Mouse (Mus musculus) cerebellum, adult 9-11 months (tissue): ENCODE results near the gene Lacc1.
A peak's percentile ranks its signal among the peaks of the same experiment; 100 is the strongest.
"Not testable (repeated sequence)": the region's sequence is repeated elsewhere in the genome, so short reads cannot be mapped to it uniquely, and the experiment has no call there.

Source experiments
- DNase-seq: peaks from one replicate; pipeline ENCODE4 v3.0.0; 2022

The Lacc1 gene

DNA sequence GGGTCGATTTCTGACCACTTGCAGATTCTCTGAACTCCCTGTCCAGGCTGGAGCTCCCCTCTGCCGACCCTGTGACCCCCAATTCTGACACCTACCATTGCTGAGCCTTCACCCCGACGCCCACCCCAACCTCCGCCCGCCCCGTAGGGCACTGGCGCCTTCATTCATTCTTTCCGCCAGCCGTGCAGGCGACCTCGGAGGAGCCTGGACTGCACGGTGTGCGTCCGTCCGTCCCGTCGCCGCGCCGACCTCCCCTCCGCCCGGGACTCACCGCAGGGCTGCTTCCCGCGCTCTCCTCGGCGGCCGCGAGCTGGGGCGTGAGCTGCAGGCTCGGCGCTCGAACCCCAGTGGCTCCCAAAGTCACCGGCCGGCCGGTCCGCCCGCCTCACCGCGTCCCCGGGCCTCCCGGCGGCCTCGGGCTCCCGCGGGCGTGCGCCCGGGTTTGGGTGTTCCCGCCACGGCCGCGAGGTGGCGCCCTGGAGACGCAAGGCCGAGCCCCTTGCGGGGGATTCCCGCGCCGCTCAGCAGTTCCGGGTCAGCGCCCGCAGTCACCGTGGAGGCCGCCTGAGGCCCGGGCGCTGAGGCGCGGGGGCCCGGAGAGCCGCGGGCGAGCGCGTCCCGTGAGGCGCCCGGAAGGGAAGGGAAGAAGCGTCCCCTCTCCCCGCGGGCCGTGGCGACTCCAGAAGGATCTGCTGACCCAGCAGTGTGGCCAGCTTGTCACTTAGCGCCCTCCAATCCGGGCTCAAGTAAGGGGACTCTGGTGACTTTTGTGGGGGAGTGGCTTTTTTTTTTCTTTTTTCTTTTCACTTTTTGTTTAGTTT is at the start of gene Lacc1, which contains the start of gene Ccdc122:
Gene Lacc1 (minus strand): TSS at position 679 of the 821 bp plus-strand sequence.
Gene Ccdc122 (plus strand): TSS at position 547 of the 821 bp plus-strand sequence.
- peak; percentile 19 for DNase-seq

DNA sequence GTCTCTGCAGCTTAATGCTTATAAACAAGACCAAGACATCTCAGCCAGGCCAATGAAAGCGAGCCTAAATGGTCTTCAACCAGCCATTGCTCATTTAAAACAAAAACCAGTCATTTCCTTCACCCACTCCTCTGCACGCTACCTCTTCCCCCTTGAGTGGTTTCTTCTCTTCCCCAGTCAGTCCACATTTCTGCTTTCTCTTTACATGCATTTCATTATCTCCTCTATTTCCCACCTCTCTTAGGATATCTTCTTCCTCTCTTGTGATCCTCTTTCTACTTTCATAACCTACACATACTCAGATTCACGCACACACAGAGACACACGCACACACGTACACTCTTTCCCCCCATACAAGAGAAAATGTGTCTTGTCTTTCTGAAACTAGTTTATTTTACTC is 44.5 kb upstream of the Lacc1 start:
- DNase-seq: no peak

DNA sequence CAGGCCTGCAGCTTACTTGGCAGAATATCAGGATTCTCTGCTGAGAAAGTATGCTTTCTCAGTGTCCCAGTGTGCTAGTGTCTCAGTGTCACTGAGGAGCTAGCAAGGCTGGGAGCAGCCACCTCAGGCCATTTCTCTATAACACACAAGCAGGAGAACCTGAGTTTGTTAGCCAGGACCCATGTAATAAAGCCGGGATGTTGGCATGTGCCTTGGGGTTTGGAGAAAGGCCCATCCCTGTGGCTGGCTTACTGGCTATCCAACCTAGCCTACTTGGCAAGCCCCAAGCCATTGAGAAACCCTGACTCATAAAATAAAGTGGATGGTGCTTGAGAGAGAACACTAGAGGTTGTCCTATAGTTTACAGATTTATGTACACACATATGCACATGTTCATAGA is 32.7 kb upstream of the Lacc1 start:
- no peak for DNase-seq

- DNase-seq: no peak
Observed at GRCm38 (mm10) chr14:77053288-77053687, 16.6 kb upstream of the Lacc1 start.

- DNase-seq: no peak
Observed at GRCm38 (mm10) chr14:77037832-77038425, 1.2 kb upstream of the Lacc1 start.

DNA sequence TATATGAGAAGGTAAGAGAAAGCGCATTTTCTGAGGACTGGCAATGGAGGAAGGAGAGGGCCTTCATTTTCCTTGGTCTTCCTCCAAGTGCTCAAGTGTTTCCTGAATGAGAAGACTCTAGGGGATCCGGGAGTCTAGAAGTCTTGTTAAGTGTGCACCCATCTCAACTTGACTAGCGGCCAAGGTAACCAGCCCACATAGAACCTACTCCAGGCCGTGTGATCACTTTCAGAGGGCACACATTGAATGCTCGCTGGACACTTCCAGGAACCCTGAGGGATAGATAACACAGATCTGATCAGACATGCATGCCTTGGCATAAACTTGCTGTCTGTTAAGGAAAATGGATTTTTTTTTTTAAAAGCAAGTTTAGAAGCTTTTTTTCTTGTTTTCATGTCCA is 626 bp upstream of the Lacc1 start:
- no peak for DNase-seq

DNA sequence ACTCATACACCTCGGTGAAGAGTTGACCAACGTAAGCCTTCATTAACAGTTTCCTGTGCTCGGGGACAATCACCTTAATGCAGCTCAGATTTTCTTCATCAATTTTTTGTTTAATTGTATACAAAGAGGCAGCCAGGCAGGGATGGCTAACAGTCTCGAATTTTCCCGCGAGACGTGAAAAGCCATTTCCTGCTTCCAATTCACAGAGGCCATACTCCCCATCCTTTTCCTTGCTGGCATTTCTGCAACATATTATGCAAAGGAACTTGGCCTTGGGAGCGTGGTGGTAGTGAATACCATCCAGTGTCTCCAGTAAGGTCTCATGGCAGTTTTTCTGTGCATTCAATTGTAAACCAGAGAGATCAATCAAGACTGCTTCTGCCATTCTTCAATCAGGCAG is 1.7 kb downstream of the Lacc1 start:
- no peak for DNase-seq

- DNase-seq: no peak
Observed at GRCm38 (mm10) chr14:77034175-77034915, 2.4 kb downstream of the Lacc1 start.

GRCm38 (mm10) chr14:77033391-77033790 is 3.3 kb downstream of the Lacc1 start:
- no peak for DNase-seq

GRCm38 (mm10) chr14:77032433-77032832 is 4.3 kb downstream of the Lacc1 start:
- DNase-seq: no peak

GRCm38 (mm10) chr14:77030808-77031207 is 5.9 kb downstream of the Lacc1 start:
- no peak for DNase-seq

DNA sequence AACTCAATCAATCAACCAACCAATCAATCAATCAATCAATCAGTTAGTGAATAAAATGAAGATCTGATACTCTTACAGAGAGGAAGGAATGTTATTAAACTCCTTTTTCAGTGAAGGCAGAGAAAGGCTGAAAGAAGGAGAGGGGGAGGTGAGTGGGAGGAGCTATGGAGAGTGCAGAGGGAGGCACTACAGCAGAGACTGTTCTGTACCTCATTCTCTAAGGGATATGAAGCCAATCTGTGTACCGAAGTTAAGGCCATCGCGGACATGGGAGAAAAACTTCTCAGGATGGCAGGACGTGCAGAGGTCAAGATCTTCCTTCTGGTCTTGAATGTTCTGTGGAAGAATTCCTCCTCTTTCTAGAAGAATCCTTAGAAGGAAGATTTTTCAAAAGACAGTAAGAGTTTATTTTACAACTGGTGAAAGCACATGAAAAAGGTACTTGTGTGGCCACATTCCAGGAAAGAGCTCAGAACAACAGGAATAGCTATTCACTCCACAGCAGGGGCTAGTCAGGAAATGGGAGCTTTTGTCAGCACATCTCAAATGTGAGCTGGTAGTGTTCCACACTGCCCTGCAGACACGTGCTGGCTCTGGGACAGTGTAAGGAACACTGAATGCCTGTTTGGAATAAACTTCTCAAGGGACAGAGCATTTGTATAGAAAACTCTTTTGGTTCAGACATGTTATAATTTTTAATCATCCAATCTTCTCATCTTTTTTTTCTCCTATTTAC is 7.2 kb downstream of the Lacc1 start:
- no peak for DNase-seq

DNA sequence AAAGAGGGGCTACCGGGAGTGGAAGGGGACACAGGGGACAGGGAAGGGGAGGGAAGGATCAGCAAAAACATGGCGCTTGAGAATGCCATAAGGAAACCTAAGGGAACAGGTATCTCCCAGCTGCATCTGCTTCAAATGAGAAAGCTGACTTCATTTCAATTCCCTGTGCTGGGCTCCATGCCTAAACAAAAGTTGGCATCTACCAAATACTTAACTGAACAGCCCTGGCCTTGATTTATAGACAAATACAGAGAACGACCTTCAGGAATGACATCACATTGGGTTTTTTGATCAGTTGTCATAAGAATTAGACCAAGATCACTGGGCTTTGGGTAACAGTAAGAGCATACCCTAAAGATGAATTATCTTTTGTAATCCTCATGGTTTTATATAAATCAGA is 12.2 kb downstream of the Lacc1 start:
- DNase-seq: no peak

DNA sequence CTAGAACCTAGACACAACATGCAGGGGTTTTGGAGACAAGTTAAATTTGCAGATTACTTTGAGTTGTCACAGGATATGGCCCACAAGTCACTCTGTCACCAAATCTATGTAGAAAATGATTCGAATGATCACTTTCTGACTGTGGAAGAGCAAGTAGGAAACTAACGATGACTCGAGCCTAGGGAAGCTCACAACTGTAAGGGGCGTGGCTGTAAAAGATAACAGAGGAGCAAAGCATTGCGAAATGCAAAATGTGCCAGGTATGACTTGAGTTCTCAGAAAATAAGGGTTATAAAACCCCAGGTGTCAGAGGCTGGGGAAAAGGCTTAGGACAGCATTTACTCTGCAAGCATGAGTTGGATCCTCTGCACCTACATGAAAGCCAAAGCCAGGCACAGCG is 19.5 kb downstream of the Lacc1 start:
- no peak for DNase-seq

- not testable (repeated sequence) for DNase-seq
Observed at GRCm38 (mm10) chr14:77016783-77017182, 19.9 kb downstream of the Lacc1 start.

GRCm38 (mm10) chr14:77011804-77012203 is 24.9 kb downstream of the Lacc1 start:
- DNase-seq: peak; percentile 48

GRCm38 (mm10) chr14:77008238-77008637 is 28.5 kb downstream of the Lacc1 start:
- DNase-seq: peak; percentile 64

DNA sequence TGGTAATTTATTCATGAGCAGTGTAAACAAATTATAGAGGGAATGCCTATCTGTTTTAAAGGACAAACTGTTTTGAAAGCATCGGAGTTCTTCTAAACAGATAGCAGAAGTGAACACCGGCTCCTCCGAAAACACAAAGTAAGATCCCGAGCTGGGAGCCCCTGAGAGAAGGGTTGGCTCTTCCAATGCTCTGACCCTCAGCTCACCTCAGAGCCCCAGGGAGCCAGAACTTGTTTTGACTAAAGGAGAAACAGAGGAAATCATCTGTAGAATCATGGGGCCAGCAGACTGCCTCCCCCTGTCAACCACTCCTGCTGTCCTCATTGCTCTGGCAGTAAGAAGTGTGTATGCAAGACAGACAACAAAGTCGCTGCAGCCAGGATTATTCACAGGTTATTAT is 31.1 kb downstream of the Lacc1 start:
- no peak for DNase-seq

- no peak for DNase-seq
Observed at GRCm38 (mm10) chr14:77004740-77005139, 32.0 kb downstream of the Lacc1 start.

DNA sequence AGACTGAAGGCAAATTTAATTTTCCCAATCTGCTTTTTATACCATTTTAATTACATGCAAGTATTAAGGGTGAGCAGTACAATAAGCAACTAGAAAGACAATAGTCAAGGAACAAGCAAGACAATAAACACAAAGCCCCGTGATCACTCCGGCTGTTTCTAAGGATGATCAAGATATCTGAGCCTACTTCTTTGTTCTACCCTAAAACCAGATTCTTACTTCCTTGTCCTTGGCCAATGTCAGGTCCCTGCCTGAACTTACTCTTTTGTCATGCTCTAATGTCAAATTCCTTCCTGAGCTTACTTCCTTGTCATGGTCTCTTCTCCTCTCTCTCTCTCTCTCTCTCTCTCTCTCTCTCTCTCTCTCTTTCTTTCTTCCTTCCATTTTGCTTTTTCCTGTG is 46.4 kb downstream of the Lacc1 start:
- DNase-seq: not testable (repeated sequence)

DNA sequence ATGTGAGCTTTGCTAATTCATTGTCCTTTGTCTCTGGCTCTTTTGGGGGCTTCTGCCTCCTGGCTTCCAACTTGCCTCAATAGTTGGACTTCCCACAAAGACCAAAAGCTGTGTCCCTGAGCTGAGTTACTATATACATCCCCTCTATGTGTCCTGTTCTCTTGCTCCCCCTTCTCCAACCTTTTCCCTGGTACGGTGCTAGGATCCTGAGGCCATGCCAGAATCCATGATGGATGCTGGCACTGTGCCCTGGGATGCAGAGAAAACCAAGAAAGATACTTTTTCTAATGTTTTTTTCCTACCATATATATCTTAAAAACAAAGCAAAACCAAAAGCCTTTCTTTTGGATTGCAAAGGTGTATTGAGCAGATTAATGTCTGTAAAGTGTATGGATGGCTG is 54.9 kb downstream of the Lacc1 start:
- DNase-seq: no peak

GRCm38 (mm10) chr14:76981176-76981575 is 55.5 kb downstream of the Lacc1 start:
- no peak for DNase-seq

GRCm38 (mm10) chr14:76979569-76979968 is 57.1 kb downstream of the Lacc1 start:
- DNase-seq: no peak
